Mouse (Mus musculus) limb, embryonic 13.5 days (tissue): ENCODE measurements at regions not wholly inside any gene's neighbourhood (a gene's known extent, or its start where the extent isn't known, plus 50 kb on each side); places are given as distances from the start of the nearest gene placed in this dataset.

Source experiments
- ATAC-seq: fragments of 200-750 bp; cut with Nextera tagmentation; 2 replicates; pipeline ENCODE4 v1.8.0; 2017; ENCODE audit warnings: low read depth, moderate number of reproducible peaks, moderate TSS enrichment; ENCODE audit not compliant: low FRiP score
- H3K27ac ChIP-seq: fragments of 300-500 bp; sonication (generic); 2 replicates; pipeline ENCODE4 v1.5.1; 2015; ENCODE audit warnings: inconsistent platforms, mild to moderate bottlenecking, moderate library complexity
- H3K27me3 ChIP-seq: fragments of 300-500 bp; sonication (generic); 2 replicates; pipeline ENCODE4 v1.6.1; 2015; ENCODE audit warnings: mild to moderate bottlenecking, inconsistent platforms
- H3K36me3 ChIP-seq: fragments of 300-500 bp; sonication (generic); 2 replicates; pipeline ENCODE4 v1.6.1; 2015; ENCODE audit warnings: inconsistent platforms, mild to moderate bottlenecking, moderate library complexity
- H3K4me1 ChIP-seq: fragments of 300-500 bp; sonication (generic); 2 replicates; pipeline ENCODE4 v1.6.1; 2015; ENCODE audit warnings: inconsistent platforms
- H3K4me2 ChIP-seq: fragments of 300-500 bp; sonication (generic); replicated peaks from 2 replicates; pipeline ENCODE4 v1.6.1; 2015; ENCODE audit warnings: inconsistent platforms, mild to moderate bottlenecking, moderate library complexity
- H3K4me3 ChIP-seq: fragments of 300-500 bp; sonication (generic); 2 replicates; pipeline ENCODE4 v1.5.1; 2015; ENCODE audit warnings: moderate library complexity, mild to moderate bottlenecking, inconsistent platforms
- H3K9ac ChIP-seq: fragments of 300-500 bp; sonication (generic); 2 replicates; pipeline ENCODE4 v1.6.1; 2015; ENCODE audit warnings: mild to moderate bottlenecking, inconsistent platforms
- H3K9me3 ChIP-seq: fragments of 300-500 bp; sonication (generic); 2 replicates; pipeline ENCODE4 v1.6.1; 2016; ENCODE audit warnings: inconsistent platforms
- WGBS: fragments of 180-500 bp; shearing (Covaris S2); methylation state at CpG from one replicate; pipeline ENCODE4 v1.1.7; 2015; 5-methylcytosine and 5-hydroxymethylcytosine counted together

GRCm38 (mm10) chr12:8844748-8845147, 73.6 kb downstream of the Sdc1 start:
- no peak overlapping the region; the same call in 1 of the 2 replicates for H3K27ac ChIP-seq
- H3K9ac ChIP-seq: no peak overlapping the region
- H3K36me3 ChIP-seq: no peaks in the 10 kb centered on the region
- no peak overlapping the region for H3K4me2 ChIP-seq
- WGBS: 70% methylated on average over 5 of the region's 5 CpGs
- peaks cover 63% of the 10 kb centered on the region for H3K4me1 ChIP-seq
- H3K27me3 ChIP-seq: no peaks in the 10 kb centered on the region
- H3K4me3 ChIP-seq: no peak overlapping the region
- H3K9me3 ChIP-seq: no peaks in the 10 kb centered on the region
- no peak for ATAC-seq

- 88% methylated on average over 8 of the region's 8 CpGs for WGBS
- Histone ChIP-seq H3K27ac (peak overlapping the region; percentile 95; the same call in 1 of the 2 replicates), H3K9me3 (no peaks in the 10 kb centered on the region), H3K4me2 (no peak overlapping the region), H3K36me3 (no peaks in the 10 kb centered on the region), H3K9ac (no peak overlapping the region), H3K27me3 (no peaks in the 10 kb centered on the region), H3K4me3 (no peak overlapping the region), H3K4me1 (peaks cover 69% of the 10 kb centered on the region)
- no peak for ATAC-seq
These were observed 74.3 kb downstream of the Sdc1 start for GRCm38 (mm10) chr12:8845443-8845842.

GRCm38 (mm10) chr12:8846425-8847226, 74.8 kb upstream of the Laptm4a start:
- Histone ChIP-seq H3K4me1 (peaks cover 70% of the 10 kb centered on the region), H3K36me3 (no peaks in the 10 kb centered on the region), H3K4me3 (peak overlapping the region; percentile 14; the same call in 1 of the 2 replicates), H3K27ac (peak overlapping the region; percentile 95), H3K9me3 (no peaks in the 10 kb centered on the region), H3K9ac (peak overlapping the region; percentile 13; the same call in 1 of the 2 replicates), H3K27me3 (no peaks in the 10 kb centered on the region), H3K4me2 (peak overlapping the region; percentile 51)
- 12% methylated on average over 16 of the region's 16 CpGs for WGBS
- peak; percentile 48 for ATAC-seq

DNA sequence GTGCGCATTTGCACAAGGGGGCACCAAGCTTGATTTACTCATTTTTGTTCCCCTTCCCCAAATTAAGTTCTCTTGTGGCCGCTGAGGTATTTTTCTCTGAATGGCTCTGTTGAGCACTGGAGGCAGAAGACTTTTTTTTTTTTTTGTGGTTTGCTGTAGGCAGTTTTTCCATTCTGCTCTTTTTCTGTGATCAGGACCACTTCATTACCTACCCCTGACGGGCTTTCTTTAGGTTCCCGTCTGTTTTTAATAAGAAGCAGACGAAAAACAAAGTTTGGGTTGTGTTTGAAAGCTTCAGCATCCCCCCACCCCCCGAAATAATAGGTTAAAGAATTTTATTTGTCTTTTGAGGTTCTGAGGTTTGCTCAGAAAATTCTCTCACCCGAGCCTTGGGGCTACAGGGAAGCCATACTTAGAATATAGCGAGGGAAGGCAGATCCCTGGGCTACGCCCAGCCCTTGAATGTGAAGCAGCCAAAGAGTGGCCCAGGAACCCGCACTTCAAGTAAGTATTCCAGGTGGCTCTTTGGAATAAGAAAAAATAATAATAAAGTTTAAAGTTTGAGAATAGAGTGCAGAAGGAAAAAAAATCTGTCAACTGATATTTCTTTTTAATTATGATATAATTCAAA, 74.1 kb upstream of the Laptm4a start:
- Histone ChIP-seq H3K36me3 (no peaks in the 10 kb centered on the region), H3K4me2 (peak overlapping the region; percentile 51), H3K4me3 (peak overlapping the region; percentile 14; the same call in 1 of the 2 replicates), H3K27me3 (no peaks in the 10 kb centered on the region), H3K27ac (peak overlapping the region; percentile 95), H3K4me1 (peaks cover 73% of the 10 kb centered on the region), H3K9ac (peak overlapping the region; percentile 4; the same call in 1 of the 2 replicates), H3K9me3 (no peaks in the 10 kb centered on the region)
- ATAC-seq: peak; percentile 61
- 15% methylated on average over 10 of the region's 10 CpGs for WGBS

DNA sequence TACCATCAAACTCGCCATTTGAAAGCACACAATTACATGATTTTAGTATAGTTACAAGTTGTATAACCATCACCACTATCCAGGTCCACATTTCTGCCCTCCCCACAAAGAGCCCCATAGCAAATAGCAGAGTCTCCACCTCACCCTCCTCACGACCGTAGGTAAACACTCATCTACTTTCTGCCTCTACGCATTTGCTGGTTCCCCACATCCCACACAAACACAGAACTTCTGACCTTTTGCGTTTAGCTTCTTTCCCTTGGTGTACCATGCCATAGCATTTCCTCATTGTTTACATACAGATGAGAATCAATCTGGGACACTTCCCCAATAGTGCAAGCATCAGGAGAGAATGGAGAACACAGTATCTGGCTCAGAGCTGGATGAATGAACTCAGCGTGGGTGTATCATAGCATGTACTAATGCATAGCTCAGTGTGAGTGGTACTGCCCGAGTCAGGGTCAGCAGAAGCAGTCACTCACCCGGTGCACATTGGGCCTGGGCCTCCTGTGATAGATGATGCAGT, 73.5 kb upstream of the Laptm4a start:
- Histone ChIP-seq H3K27ac (peak overlapping the region; percentile 95), H3K9ac (no peak overlapping the region), H3K27me3 (no peaks in the 10 kb centered on the region), H3K4me2 (peak overlapping the region; percentile 51; the same call in 1 of the 2 replicates), H3K9me3 (no peaks in the 10 kb centered on the region), H3K4me3 (no peak overlapping the region), H3K36me3 (no peaks in the 10 kb centered on the region), H3K4me1 (peaks cover 68% of the 10 kb centered on the region)
- ATAC-seq: no peak
- WGBS: 61% methylated on average over 8 of the region's 8 CpGs

GRCm38 (mm10) chr12:8853858-8854257, 67.6 kb upstream of the Laptm4a start:
- H3K27ac ChIP-seq: no peak overlapping the region
- WGBS: 87% methylated on average over 4 of the region's 4 CpGs
- no peaks in the 10 kb centered on the region for H3K9me3 ChIP-seq
- ATAC-seq: no peak
- no peak overlapping the region for H3K4me2 ChIP-seq
- H3K4me1 ChIP-seq: peaks cover 59% of the 10 kb centered on the region
- no peak overlapping the region for H3K9ac ChIP-seq
- H3K4me3 ChIP-seq: no peak overlapping the region
- no peaks in the 10 kb centered on the region for H3K27me3 ChIP-seq
- H3K36me3 ChIP-seq: no peaks in the 10 kb centered on the region

- no peak overlapping the region for H3K4me3 ChIP-seq
- 72% methylated on average over 4 of the region's 4 CpGs for WGBS
- no peaks in the 10 kb centered on the region for H3K36me3 ChIP-seq
- H3K4me2 ChIP-seq: no peak overlapping the region
- peaks cover 61% of the 10 kb centered on the region for H3K4me1 ChIP-seq
- no peak overlapping the region; the same call in 1 of the 2 replicates for H3K27ac ChIP-seq
- no peaks in the 10 kb centered on the region for H3K9me3 ChIP-seq
- H3K27me3 ChIP-seq: no peaks in the 10 kb centered on the region
- no peak overlapping the region for H3K9ac ChIP-seq
- ATAC-seq: no peak
These were observed 67.1 kb upstream of the Laptm4a start for GRCm38 (mm10) chr12:8854401-8854800.

DNA sequence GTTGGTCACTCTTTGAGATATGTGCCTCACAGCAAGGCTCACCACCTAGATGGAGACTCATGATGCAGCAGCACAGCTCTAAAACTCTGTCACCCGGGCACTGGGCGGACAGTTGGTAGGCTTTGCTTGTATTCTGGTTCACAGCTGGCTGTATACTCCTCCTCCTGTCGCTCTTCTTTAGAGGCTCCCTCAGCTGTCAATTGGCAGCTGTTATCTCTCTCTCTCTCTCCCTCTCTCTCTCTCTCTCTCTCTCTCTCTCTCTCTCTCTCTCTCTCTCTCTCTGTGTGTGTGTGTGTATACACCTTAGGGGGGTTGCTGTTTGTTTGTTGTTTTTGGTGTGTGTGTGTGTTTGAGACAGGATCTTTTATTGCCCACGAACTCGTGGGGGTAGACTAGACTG, 66.3 kb upstream of the Laptm4a start:
- no peak overlapping the region for H3K9ac ChIP-seq
- H3K36me3 ChIP-seq: no peaks in the 10 kb centered on the region
- 25% methylated on average over 5 of the region's 5 CpGs for WGBS
- H3K27ac ChIP-seq: no peak overlapping the region
- no peak overlapping the region for H3K4me3 ChIP-seq
- H3K27me3 ChIP-seq: no peaks in the 10 kb centered on the region
- ATAC-seq: no peak
- H3K4me1 ChIP-seq: peaks cover 64% of the 10 kb centered on the region
- no peak overlapping the region for H3K4me2 ChIP-seq
- H3K9me3 ChIP-seq: no peaks in the 10 kb centered on the region

DNA sequence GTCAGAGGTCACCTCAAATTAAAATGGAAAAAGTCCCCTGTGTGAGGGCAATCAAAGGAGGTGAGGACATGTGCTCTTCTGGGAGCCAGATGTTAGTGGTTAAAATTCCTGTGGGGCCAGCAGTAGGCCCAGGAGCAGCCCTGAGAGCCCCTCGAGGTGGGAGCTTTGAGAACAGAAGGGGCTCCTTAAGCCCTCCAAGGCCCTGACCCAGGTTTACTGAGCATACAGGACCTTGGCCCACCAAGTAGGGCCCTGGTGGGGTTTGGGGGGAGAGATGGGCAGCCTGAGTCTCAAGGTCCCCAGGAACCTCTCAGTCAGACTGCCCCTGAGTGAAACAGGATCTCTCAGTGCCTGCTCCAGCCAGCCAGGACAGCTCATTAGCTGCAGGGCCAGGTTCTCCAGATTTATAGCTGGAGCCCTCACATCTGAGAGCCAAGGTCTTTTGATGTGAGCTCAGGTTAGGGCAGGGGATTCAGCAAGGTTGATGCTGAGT, 65.4 kb upstream of the Laptm4a start:
- Histone ChIP-seq H3K36me3 (no peaks in the 10 kb centered on the region), H3K4me3 (no peak overlapping the region), H3K27me3 (no peaks in the 10 kb centered on the region), H3K4me2 (0 out of 2 replicates have a peak overlapping the region, but pooled peaks have one; percentile 15), H3K9ac (0 out of 2 replicates have a peak overlapping the region, but pooled peaks have one; percentile 1), H3K4me1 (peaks cover 65% of the 10 kb centered on the region), H3K27ac (peak overlapping the region; percentile 77), H3K9me3 (no peaks in the 10 kb centered on the region)
- ATAC-seq: peak; percentile 46
- whole genome bisulfite sequencing: 0% methylated on average over 1 of the region's 1 CpGs

DNA sequence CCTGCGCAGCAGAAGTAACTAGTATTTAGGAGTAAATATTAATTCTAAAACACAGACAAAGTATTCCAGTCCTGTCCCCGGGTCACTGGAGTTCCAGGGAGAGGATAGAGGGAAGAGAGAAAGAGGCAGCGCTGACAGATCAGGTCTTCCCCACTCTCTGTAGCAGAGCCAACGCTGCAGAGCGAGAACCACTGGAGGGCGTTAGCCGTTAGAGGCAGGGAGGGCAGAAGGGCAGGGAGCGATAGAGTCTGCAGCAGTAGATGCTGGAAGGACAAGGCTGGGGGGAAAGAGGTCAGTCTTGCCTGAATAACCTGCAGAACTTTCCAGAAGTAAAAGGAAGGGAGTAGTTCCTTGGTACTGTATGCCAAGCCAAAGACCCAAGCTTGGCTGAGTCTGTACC, 64.2 kb upstream of the Laptm4a start:
- Histone ChIP-seq H3K27ac (peak overlapping the region; percentile 77; the same call in 1 of the 2 replicates), H3K4me1 (peaks cover 57% of the 10 kb centered on the region), H3K36me3 (no peaks in the 10 kb centered on the region), H3K9ac (no peak overlapping the region), H3K27me3 (no peaks in the 10 kb centered on the region), H3K4me3 (no peak overlapping the region), H3K9me3 (no peaks in the 10 kb centered on the region), H3K4me2 (no peak overlapping the region)
- 40% methylated on average over 8 of the region's 8 CpGs for WGBS
- no peak for ATAC-seq

DNA sequence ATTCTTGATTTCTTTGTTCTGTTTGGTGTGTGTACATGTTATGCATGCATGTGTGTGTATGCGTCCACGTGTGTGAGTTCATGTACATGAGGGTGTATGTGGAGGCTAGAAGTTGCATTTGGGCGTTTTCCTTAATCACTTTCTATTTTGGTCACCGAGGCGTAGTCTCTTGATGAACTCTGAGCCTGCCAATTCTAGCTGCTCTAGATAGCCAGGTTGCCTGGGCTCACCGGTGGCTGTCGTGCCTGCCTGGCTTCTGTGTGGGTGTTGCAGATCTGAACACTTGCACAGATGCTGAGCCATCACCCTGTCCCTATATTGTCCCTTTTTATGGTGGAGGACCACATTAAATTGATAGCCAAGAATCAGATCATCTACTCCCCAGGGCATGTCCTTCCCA, 62.7 kb upstream of the Laptm4a start:
- WGBS: 81% methylated on average over 7 of the region's 7 CpGs
- Histone ChIP-seq H3K27me3 (no peaks in the 10 kb centered on the region), H3K9me3 (no peaks in the 10 kb centered on the region), H3K4me3 (no peak overlapping the region), H3K27ac (no peak overlapping the region), H3K4me1 (peaks cover 56% of the 10 kb centered on the region), H3K4me2 (no peak overlapping the region), H3K36me3 (no peaks in the 10 kb centered on the region), H3K9ac (no peak overlapping the region)
- no peak for ATAC-seq

- no peak for ATAC-seq
- Histone ChIP-seq H3K36me3 (no peaks in the 10 kb centered on the region), H3K4me2 (no peak overlapping the region), H3K9me3 (no peaks in the 10 kb centered on the region), H3K27me3 (no peaks in the 10 kb centered on the region), H3K9ac (no peak overlapping the region), H3K4me3 (no peak overlapping the region), H3K27ac (no peak overlapping the region), H3K4me1 (peaks cover 53% of the 10 kb centered on the region)
- 49% methylated on average over 4 of the region's 4 CpGs for WGBS
These were observed 61.9 kb upstream of the Laptm4a start for GRCm38 (mm10) chr12:8859588-8859987.
